Mouse (Mus musculus) midbrain, embryonic 11.5 days (tissue): ENCODE data around the gene Adipor2. TPM values are rescaled to one million over a fixed set of nuclear protein-coding genes. Genes with fewer than 3 reads are reported as not detected.

Source experiments
- ATAC-seq: fragments of 200-750 bp; cut with Nextera tagmentation; 2 replicates; pipeline ENCODE4 v1.8.0; 2017; ENCODE audit warnings: moderate TSS enrichment, moderate library complexity; ENCODE audit not compliant: low FRiP score
- DNase-seq: peaks from one replicate; pipeline ENCODE4 v3.0.0; 2015; ENCODE audit warnings: low spot score; ENCODE audit errors: missing footprints
- H3K27ac ChIP-seq: fragments of 300-500 bp; sonication (generic); 2 replicates; pipeline ENCODE4 v1.5.1; 2014; ENCODE audit warnings: low read depth, low read length
- H3K27me3 ChIP-seq: fragments of 300-500 bp; sonication (generic); 2 replicates; pipeline ENCODE4 v1.6.1; 2014; ENCODE audit warnings: mild to moderate bottlenecking, low read length, moderate library complexity, mixed read lengths; ENCODE audit not compliant: control insufficient read depth, insufficient read depth
- H3K36me3 ChIP-seq: fragments of 300-500 bp; sonication (generic); 2 replicates; pipeline ENCODE4 v1.6.1; 2014; ENCODE audit warnings: mild to moderate bottlenecking, low read length, moderate library complexity, mixed read lengths; ENCODE audit not compliant: control insufficient read depth, insufficient read depth
- H3K4me1 ChIP-seq: fragments of 300-500 bp; sonication (generic); 2 replicates; pipeline ENCODE4 v1.6.1; 2014; ENCODE audit warnings: low read length; ENCODE audit not compliant: control insufficient read depth, insufficient read depth
- H3K4me2 ChIP-seq: fragments of 300-500 bp; sonication (generic); 2 replicates; pipeline ENCODE4 v1.6.1; 2014; ENCODE audit warnings: mild to moderate bottlenecking, moderate library complexity
- H3K4me3 ChIP-seq: fragments of 300-500 bp; sonication (generic); 2 replicates; pipeline ENCODE4 v1.5.1; 2014; ENCODE audit warnings: low read depth, low read length
- H3K9ac ChIP-seq: fragments of 300-500 bp; sonication (generic); 2 replicates; pipeline ENCODE4 v1.6.1; 2014; ENCODE audit warnings: low read length
- H3K9me3 ChIP-seq: fragments of 300-500 bp; sonication (generic); 2 replicates; pipeline ENCODE4 v1.6.1; 2016; ENCODE audit warnings: low read length; ENCODE audit not compliant: control insufficient read depth
- WGBS: fragments of 180-500 bp; shearing (Covaris S2); extraction: QIAGEN DNeasy Blood & Tissue Kit; methylation state at CpG from one replicate; pipeline ENCODE4 v1.1.7; 2014; 5-methylcytosine and 5-hydroxymethylcytosine counted together
- polyA plus RNA-seq: library from polyadenylated mRNA; unstranded; fragments of >200 nt; fragmentation: Nextera tagmentation; extraction: Ambion mirVana; gene quantifications from 2 replicates; pipeline ENCODE4 v1.2.1, GENCODE M21; 2014

The Adipor2 gene
- polyA plus RNA-seq, 1 experiment from 2014 or later = 18.7 TPM

DNA sequence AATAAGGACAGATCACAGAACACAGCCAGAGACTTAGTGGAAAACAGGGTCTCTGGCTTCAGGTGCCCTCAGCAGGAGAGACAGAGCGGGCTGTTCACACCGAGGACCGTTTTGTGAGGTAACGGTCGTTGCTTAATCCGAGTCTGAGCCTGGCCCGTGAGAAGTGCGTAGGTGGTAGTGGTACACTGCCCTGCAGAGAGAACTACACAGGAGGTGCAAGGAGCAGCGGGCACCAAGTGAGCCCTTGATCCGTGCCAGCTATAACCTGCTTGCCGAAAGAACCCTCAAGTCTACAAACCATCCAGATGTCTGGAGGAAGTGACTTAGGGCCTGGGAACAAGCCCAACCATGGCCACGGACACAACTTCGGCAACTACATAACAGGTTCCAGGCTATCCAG, 11.8 kb upstream of the Adipor2 start:
- ATAC-seq = no peak
- Histone ChIP-seq H3K4me1 (no peaks in the 10 kb centered on the region), H3K4me2 (no peak overlapping the region), H3K4me3 (no peak overlapping the region), H3K9me3 (no peaks in the 10 kb centered on the region; the same call in 1 of the 2 replicates), H3K36me3 (no peaks in the 10 kb centered on the region), H3K27ac (no peak overlapping the region), H3K9ac (no peak overlapping the region), H3K27me3 (no peaks in the 10 kb centered on the region)
- no peak for DNase-seq
- WGBS = 96% methylated on average over 13 of the region's 13 CpGs

DNA sequence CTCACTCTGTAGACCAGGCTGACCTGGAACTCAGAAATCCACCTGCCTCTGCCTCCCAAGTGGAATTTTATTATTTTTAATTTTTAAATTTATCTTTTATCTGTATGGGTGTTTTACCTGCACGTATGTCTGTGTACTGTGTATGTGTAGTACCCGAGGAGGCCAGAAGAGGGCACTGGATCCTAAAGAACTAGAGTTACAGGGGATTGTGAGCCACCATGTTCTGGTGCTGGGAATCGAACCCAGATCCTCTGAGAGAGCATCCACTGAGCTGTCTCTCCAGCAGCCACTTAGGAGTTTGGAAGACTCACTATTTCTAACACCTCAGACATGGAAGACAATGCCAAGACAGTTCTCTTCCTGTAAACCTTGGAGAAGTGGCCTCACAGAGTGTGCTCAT, 11.1 kb upstream of the Adipor2 start:
- no peak for ATAC-seq
- H3K4me2 ChIP-seq = no peak overlapping the region
- WGBS = 89% methylated on average over 3 of the region's 3 CpGs
- H3K4me1 ChIP-seq = no peaks in the 10 kb centered on the region
- no peak overlapping the region for H3K27ac ChIP-seq
- DNase-seq = no peak
- H3K9ac ChIP-seq = no peak overlapping the region
- no peaks in the 10 kb centered on the region for H3K36me3 ChIP-seq
- no peak overlapping the region for H3K4me3 ChIP-seq
- H3K9me3 ChIP-seq = no peaks in the 10 kb centered on the region; the same call in 1 of the 2 replicates
- no peaks in the 10 kb centered on the region for H3K27me3 ChIP-seq

DNA sequence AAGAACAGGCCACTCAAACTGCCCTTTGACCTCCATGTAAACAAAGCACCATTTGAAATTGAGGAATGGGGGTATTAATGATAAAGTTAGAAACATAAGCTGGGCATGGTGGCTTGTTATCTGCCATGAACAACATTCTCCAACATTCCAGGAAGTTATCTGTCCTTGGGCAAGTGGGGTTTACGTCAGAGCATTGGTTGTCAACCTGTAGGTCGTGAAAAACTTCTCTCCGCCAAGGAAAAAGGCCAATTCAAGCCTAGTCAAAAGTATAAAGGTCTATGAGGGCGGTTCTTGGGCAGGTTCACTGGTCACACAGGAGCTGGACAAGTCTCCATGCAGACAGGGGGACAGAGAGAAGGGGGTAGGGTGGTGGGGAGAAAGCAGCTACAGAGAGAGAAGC, 3.5 kb upstream of the Adipor2 start:
- no peak overlapping the region for H3K27ac ChIP-seq
- H3K9ac ChIP-seq = no peak overlapping the region
- DNase-seq = no peak
- no peaks in the 10 kb centered on the region for H3K36me3 ChIP-seq
- no peak overlapping the region for H3K4me3 ChIP-seq
- H3K4me2 ChIP-seq = no peak overlapping the region
- ATAC-seq = no peak
- H3K9me3 ChIP-seq = no peaks in the 10 kb centered on the region
- H3K27me3 ChIP-seq = no peaks in the 10 kb centered on the region
- 95% methylated on average over 4 of the region's 4 CpGs for WGBS
- H3K4me1 ChIP-seq = peaks cover 16% of the 10 kb centered on the region

DNA sequence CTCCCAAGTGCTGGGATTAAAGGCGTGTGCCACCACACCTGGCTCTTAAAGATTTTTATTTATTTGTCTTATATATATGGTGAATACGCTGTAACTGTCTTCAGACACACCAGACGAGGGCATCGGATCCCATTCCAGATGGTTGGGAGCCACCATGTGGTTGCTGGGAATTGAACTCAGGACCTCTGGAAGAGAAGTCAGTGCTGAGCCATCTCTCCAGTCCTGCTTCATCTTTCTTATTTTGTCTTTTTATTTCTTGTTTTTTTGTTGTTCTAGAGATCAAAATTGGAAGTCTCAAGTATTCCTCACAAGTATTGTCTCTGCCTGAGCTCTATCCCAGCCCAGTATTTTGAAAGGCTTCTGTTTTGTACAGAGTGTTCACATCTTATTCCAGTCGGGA, 2.9 kb upstream of the Adipor2 start:
- no peaks in the 10 kb centered on the region for H3K27me3 ChIP-seq
- H3K36me3 ChIP-seq = no peaks in the 10 kb centered on the region
- no peak overlapping the region for H3K4me2 ChIP-seq
- H3K4me1 ChIP-seq = peaks cover 16% of the 10 kb centered on the region
- ATAC-seq (no peak), DNase-seq (no peak)
- no peak overlapping the region for H3K27ac ChIP-seq
- H3K9ac ChIP-seq = no peak overlapping the region
- no peaks in the 10 kb centered on the region for H3K9me3 ChIP-seq
- H3K4me3 ChIP-seq = no peak overlapping the region
- WGBS = 92% methylated on average over 5 of the region's 5 CpGs

DNA sequence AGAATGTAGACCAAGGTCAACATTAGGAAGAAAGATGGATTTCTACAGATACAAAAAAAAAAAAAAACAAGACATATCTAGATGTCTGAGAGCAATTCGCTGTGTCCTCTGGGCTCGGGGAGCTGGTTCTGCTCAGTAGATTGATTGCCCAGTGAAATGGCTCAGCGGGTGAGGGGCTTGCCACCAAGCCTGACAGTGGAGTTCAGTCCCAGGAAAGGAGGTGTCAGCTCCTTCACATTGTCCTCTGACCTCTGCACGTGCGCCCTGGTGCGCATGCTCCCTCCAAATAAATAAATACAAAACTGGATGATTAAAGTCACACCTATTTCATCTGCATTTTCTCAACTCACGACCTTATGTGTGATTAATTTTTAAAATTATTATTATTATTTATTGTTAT, 1.9 kb upstream of the Adipor2 start:
- no peak overlapping the region for H3K4me2 ChIP-seq
- H3K36me3 ChIP-seq = no peaks in the 10 kb centered on the region
- H3K4me1 ChIP-seq = peaks cover 16% of the 10 kb centered on the region
- WGBS = 27% methylated on average over 7 of the region's 7 CpGs
- H3K4me3 ChIP-seq = no peak overlapping the region
- ATAC-seq (no peak), DNase-seq (no peak)
- no peak overlapping the region for H3K9ac ChIP-seq
- no peak overlapping the region; the same call in 1 of the 2 replicates for H3K27ac ChIP-seq
- H3K27me3 ChIP-seq = no peaks in the 10 kb centered on the region
- no peaks in the 10 kb centered on the region for H3K9me3 ChIP-seq

DNA sequence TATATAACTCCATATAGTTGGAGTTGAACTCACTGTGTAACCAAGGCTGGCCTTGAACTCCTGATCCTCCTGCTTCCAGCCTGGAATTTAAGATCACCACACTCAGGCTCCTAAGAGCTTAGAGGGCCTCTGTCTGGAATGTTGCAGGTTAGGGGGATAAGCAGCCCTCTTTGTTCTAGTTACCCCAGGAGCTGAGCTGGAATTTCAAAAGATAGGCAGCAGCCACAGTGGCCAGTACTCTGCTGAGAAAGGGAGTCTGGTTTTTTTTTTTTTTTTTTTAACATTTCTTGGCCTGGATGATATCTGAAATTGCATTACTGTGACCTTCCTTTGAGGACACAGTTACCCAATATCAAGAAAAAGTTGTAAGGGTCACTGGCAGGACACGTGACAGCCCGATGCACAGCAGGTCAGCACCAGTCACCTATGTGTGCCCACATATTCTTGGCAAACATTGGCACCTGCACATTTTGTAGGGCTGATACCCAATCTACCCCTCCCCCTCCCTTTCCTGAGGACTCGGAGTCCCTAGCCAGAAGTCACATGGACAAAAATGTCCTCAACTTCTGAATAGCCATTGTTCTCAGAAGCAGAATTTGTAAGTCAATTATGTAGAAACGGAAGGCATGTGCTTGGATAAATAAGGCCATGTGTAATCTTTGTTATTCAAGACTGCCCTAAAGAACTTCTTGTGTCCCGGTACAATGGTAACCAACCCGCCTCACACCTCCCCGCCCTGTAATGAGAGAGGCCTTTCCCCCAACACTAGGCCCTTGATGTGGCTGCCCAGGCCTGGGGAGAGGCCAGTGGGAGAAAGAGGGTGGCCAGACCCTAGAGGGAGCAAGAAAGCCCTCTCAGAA, 1.1 kb upstream of the Adipor2 start:
- Histone ChIP-seq H3K4me2 (no peak overlapping the region), H3K36me3 (no peaks in the 10 kb centered on the region), H3K27ac (peak overlapping the region; percentile 49; the same call in 1 of the 2 replicates), H3K9me3 (no peaks in the 10 kb centered on the region), H3K4me3 (no peak overlapping the region), H3K27me3 (no peaks in the 10 kb centered on the region), H3K4me1 (peaks cover 16% of the 10 kb centered on the region), H3K9ac (no peak overlapping the region)
- DNase-seq = peak; percentile 90
- 6% methylated on average over 7 of the region's 7 CpGs for WGBS
- ATAC-seq = peak; percentile 82

DNA sequence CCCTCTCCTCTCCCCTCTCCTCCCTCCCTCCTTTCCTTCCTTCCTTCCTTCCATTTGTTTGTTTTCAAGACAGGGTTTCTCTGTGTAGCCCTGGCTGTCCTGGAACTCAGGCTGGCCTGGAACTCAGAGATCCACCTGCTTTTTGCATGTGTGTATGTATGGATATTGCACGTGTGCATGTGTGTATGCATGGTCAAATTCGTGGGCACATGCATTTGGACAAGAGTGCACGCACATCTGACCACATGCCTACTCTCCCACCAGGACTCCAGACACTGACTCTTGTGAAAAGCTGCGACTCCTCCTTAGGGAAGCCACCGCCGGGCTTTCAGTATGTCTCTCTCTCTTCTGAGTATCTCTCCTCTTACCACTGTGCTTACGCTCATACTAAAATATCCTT, 317 bp upstream of the Adipor2 start:
- WGBS = 54% methylated on average over 7 of the region's 7 CpGs
- Histone ChIP-seq H3K27me3 (no peaks in the 10 kb centered on the region), H3K27ac (0 out of 2 replicates have a peak overlapping the region, but pooled peaks have one; percentile 2), H3K9me3 (no peaks in the 10 kb centered on the region), H3K36me3 (no peaks in the 10 kb centered on the region), H3K4me3 (no peak overlapping the region), H3K4me1 (peaks cover 16% of the 10 kb centered on the region), H3K4me2 (no peak overlapping the region), H3K9ac (no peak overlapping the region)
- ATAC-seq = peak; percentile 22; the same call in 1 of the 2 replicates
- DNase-seq = peak; percentile 89

DNA sequence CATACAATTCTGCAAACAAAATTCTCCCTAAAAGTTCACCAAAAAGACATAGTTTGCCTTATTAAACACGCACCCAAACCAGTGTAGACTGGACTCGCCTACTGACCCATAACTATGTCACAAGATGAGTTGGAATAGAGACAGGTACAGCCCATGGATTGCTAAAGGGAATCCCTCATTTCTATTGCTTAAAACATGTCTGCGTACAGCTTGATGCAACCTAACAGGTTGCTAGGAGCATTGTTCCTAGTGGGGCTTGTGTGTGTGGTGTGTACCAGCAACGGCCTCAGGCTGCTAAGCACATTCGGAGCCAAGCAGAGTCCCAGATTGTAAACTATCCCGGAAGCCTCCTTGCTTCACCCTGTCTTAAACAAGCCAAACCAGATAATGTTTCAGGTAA, 861 bp downstream of the Adipor2 start:
- no peak for DNase-seq
- Histone ChIP-seq H3K27ac (no peak overlapping the region), H3K9me3 (no peaks in the 10 kb centered on the region), H3K4me2 (no peak overlapping the region), H3K9ac (no peak overlapping the region), H3K4me1 (peaks cover 16% of the 10 kb centered on the region), H3K36me3 (no peaks in the 10 kb centered on the region), H3K4me3 (no peak overlapping the region), H3K27me3 (no peaks in the 10 kb centered on the region)
- ATAC-seq = no peak
- WGBS = 74% methylated on average over 6 of the region's 6 CpGs

DNA sequence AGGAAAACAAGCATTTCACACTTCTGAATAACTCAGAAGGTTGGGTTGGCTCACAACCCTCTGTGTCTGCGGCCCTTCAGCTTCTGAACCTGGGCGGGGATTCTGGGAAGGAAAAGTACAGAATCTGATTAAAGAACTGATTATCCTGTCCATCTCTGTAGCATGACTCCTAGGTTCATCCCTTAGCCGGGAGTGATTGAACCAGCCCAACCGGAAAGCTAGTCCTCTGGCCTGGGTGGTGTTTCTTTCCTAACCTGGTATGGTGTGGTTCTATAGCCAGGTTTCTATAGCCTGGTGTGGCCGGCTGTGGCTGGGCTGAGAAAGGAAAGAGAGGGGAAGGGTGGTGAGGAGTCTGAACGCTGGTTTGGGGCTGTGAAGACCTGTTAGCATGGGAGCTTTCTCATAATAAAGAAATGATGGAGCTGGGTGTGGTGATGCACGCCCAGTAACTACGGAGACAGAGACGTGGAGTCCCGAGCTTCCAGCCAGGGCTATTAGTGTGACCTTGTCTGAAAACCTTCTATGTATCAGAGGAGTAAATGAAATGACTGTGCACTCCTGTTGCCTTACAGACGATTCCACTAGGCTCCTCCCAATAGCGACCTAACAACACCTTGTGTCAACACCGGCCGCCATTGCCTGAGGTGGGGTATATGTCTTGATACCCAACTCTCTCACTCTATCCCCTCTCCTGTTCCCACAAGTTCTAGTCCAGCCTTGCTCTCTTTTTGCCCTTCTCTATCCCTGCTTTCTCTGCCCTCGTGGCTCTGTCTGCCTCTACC, 3.1 kb downstream of the Adipor2 start:
- Histone ChIP-seq H3K4me1 (peaks cover 15% of the 10 kb centered on the region), H3K27me3 (no peaks in the 10 kb centered on the region), H3K4me2 (no peak overlapping the region), H3K27ac (no peak overlapping the region), H3K36me3 (no peaks in the 10 kb centered on the region), H3K4me3 (no peak overlapping the region), H3K9me3 (no peaks in the 10 kb centered on the region), H3K9ac (no peak overlapping the region)
- no peak for DNase-seq
- ATAC-seq = no peak
- WGBS = 89% methylated on average over 15 of the region's 15 CpGs
